Comparison of ENCODE assay signal across 8 mouse cellular contexts in genomic region chr5:139908811-139909627, GRCm38 (mm10). TPM values are rescaled to one million over a fixed set of nuclear protein-coding genes. Genes with fewer than 3 reads are reported as not detected.
DNase-seq lines count a peak whose midpoint lies in the region; ATAC-seq and TF ChIP-seq lines count a peak whose summit lies in the region.

No protein-coding gene starts in this region.

- H3K27ac ChIP-seq in liver, adult 2 months (replicated peaks; ENCODE audit: insufficient read depth, low read depth, low read length) = no peak overlapping the region
- H3K27ac ChIP-seq in embryonic facial prominence, embryonic 11.5 days (replicated peaks; ENCODE audit: low read depth, low read length) = no peak overlapping the region
- peak overlapping the region; percentile 70 for H3K27ac ChIP-seq in hindbrain, embryonic 16.5 days (ENCODE audit: low read depth, low read length)

- peak overlapping the region; percentile 100 for H3K4me2 ChIP-seq in embryonic facial prominence, embryonic 11.5 days (ENCODE audit: low read depth, low read length)
- peak overlapping the region; percentile 98 for H3K4me2 ChIP-seq in hindbrain, embryonic 16.5 days (ENCODE audit: low read length)

- TF ChIP-seq POLR2A in liver, adult 2 months (IDR thresholded peaks at IDR 0.05; ENCODE audit: extremely low read depth, insufficient read depth, low read length) = no peak

- peaks cover 49% of the 10 kb centered on the region for H3K27me3 ChIP-seq in liver, adult 2 months (ENCODE audit: control insufficient read depth, insufficient read depth, low read length)
- peaks cover 74% of the 10 kb centered on the region for H3K27me3 ChIP-seq in embryonic facial prominence, embryonic 11.5 days (ENCODE audit: control insufficient read depth, insufficient read depth, low read length)
- peaks cover 22% of the 10 kb centered on the region for H3K27me3 ChIP-seq in hindbrain, embryonic 16.5 days (replicated peaks; ENCODE audit: control insufficient read depth, insufficient read depth, low read length)

- no peaks in the 10 kb centered on the region for H3K36me3 ChIP-seq in liver, adult 2 months (ENCODE audit: control insufficient read depth, insufficient read depth, low read length)
- no peaks in the 10 kb centered on the region for H3K36me3 ChIP-seq in embryonic facial prominence, embryonic 11.5 days (replicated peaks; ENCODE audit: control insufficient read depth, insufficient read depth, low read depth, low read length)
- no peaks in the 10 kb centered on the region for H3K36me3 ChIP-seq in hindbrain, embryonic 16.5 days (ENCODE audit: control insufficient read depth, insufficient read depth, low read length)

- no peaks in the 10 kb centered on the region for H3K9me3 ChIP-seq in embryonic facial prominence, embryonic 11.5 days (replicated peaks; ENCODE audit: control insufficient read depth, low read length)
- no peaks in the 10 kb centered on the region for H3K9me3 ChIP-seq in hindbrain, embryonic 16.5 days (ENCODE audit: control insufficient read depth, low read length)

- no peak for DNase-seq in liver, adult 2 months (ENCODE audit: extremely low read depth, low read depth, low spot score)
- no peak for DNase-seq in liver
- DNase-seq in embryonic facial prominence, embryonic 11.5 days (ENCODE audit: low spot score) = peak; percentile 51
- peak; percentile 32 for DNase-seq in lung, postnatal 10 days
- no peak for DNase-seq in left cerebral cortex, adult 18-20 months (ENCODE audit: low spot score in 2 of 2)
- DNase-seq in gastrocnemius, adult 18-20 months (ENCODE audit: low spot score) = no peak

- 2% methylated on average over 50 of the region's 50 CpGs for WGBS in liver, adult 2 months
- WGBS in embryonic facial prominence, embryonic 11.5 days = under 1% methylated on average over 46 of the region's 50 CpGs
- under 1% methylated on average over 47 of the region's 50 CpGs for WGBS in hindbrain, embryonic 16.5 days

- peaks cover 16% of the 10 kb centered on the region for H3K4me1 ChIP-seq in liver, adult 2 months (ENCODE audit: control insufficient read depth, insufficient read depth, low read length)
- H3K4me1 ChIP-seq in embryonic facial prominence, embryonic 11.5 days (ENCODE audit: control insufficient read depth, insufficient read depth, low read length) = peaks cover 13% of the 10 kb centered on the region
- H3K4me1 ChIP-seq in hindbrain, embryonic 16.5 days (ENCODE audit: control insufficient read depth, insufficient read depth, low read depth, low read length) = peaks cover 38% of the 10 kb centered on the region

- TF ChIP-seq CTCF in liver, adult 2 months (IDR thresholded peaks at IDR 0.05; ENCODE audit: low read depth, low read length) = no peak

- peak overlapping the region; percentile 32; the same call in 1 of the 2 replicates for H3K9ac ChIP-seq in liver, adult 2 months (ENCODE audit: low read depth, low read length)
- H3K9ac ChIP-seq in embryonic facial prominence, embryonic 11.5 days (replicated peaks; ENCODE audit: low read length) = peak overlapping the region; percentile 62
- H3K9ac ChIP-seq in hindbrain, embryonic 16.5 days (ENCODE audit: low read depth, low read length) = peak overlapping the region; percentile 80

- ATAC-seq in embryonic facial prominence, embryonic 11.5 days (replicated peaks; ENCODE audit: insufficient number of reproducible peaks, low FRiP score, low TSS enrichment, low read depth) = no peak
- ATAC-seq in hindbrain, embryonic 16.5 days = no peak
- no peak for ATAC-seq in megakaryocyte progenitor cell, adult 5-6 weeks (replicated peaks; ENCODE audit: poor library complexity)

- H3K4me3 ChIP-seq in liver, adult 2 months (ENCODE audit: insufficient read depth, low read depth, low read length) = peak overlapping the region; percentile 53; the same call in 1 of the 2 replicates
- H3K4me3 ChIP-seq in embryonic facial prominence, embryonic 11.5 days (ENCODE audit: low read depth, low read length) = peak overlapping the region; percentile 59
- peak overlapping the region; percentile 72 for H3K4me3 ChIP-seq in hindbrain, embryonic 16.5 days (ENCODE audit: low read length)

- no peaks in the 10 kb centered on the region for H3K79me2 ChIP-seq in liver, adult 2 months (ENCODE audit: control insufficient read depth, insufficient read depth, low read length)

RNA-seq across cellular contexts. Expression of gene Elfn1, which starts 1.3 kb away (rescaled TPM):
- total RNA-seq in liver, adult 2 months (2014; rRNA removed) = not detected in 2 replicates
- polyA plus RNA-seq in liver, adult 2 months (2012; rRNA removed) = 0.02 and 0.13 TPM in 2 replicates
- 0.27 and 0.28 TPM in 2 replicates for polyA plus RNA-seq in embryonic facial prominence, embryonic 11.5 days (2014; fragmentation: Nextera tagmentation; extraction: Ambion mirVana)
- polyA plus RNA-seq in hindbrain, embryonic 16.5 days (2015; fragmentation: Nextera tagmentation; extraction: Ambion mirVana) = 2.8 and 3.7 TPM in 2 replicates
- 0.02 TPM in 1 of 2 replicates, not detected in the other for total RNA-seq in megakaryocyte progenitor cell, adult 5-6 weeks (2015)
- total RNA-seq in megakaryocyte progenitor cell, adult 5-6 weeks (2017) = not detected in 2 replicates
- total RNA-seq in left cerebral cortex, adult 18-20 months (2021) = 10 to 100 TPM; 32.3 to 36.1 TPM
- not detected for total RNA-seq in gastrocnemius, adult 18-20 months (2021)

Comparison
In these comparisons a context has a peak if more than half of its experiments do, and no peak if none do; other contexts are left out.
1. DNase-seq: peak in embryonic facial prominence, embryonic 11.5 days (single experiment) and lung, postnatal 10 days (single experiment); none in liver, adult 2 months (single experiment), liver (single experiment), left cerebral cortex, adult 18-20 months (0 of 2) and gastrocnemius, adult 18-20 months (single experiment).
2. RNA of gene Elfn1, which starts 1.3 kb away (total RNA-seq): 32.3 to 36.1 TPM in left cerebral cortex, adult 18-20 months; not detected in gastrocnemius, adult 18-20 months, not detected in liver, adult 2 months and 0.02 TPM in megakaryocyte progenitor cell, adult 5-6 weeks; every median in the first group is over 10 times any median in the second.
3. Peak in every context shown above with its lines, with median percentiles within 50 percentile points of each other: H3K4me3 ChIP-seq and H3K9ac ChIP-seq.